Mouse (Mus musculus) spleen, postnatal 4 days (tissue): ENCODE data around the gene Gm11568.
"Not testable (repeated sequence)": the region's sequence is repeated elsewhere in the genome, so short reads cannot be mapped to it uniquely, and the experiment has no call there.

Experiments used
- DNase-seq, 2 experiments: peaks; one replicate each; pipeline ENCODE4 v3.0.0; 2022; ENCODE audit warnings: low spot score in 2 of 2

Gm11568 gene

GRCm38 (mm10) chr11:99857617-99858016 is at the start of gene Gm11568:
Gene Gm11568, plus strand, starts transcription at chr11:99857917.
- DNase-seq, result no peak

GRCm38 (mm10) chr11:99809792-99810191 is 47.9 kb upstream of the Gm11568 start, which contains the start of gene Krtap4-13:
Gene Krtap4-13, minus strand, starts transcription at chr11:99809892.
- not testable (repeated sequence) for DNase-seq

GRCm38 (mm10) chr11:99815566-99815965 is 42.2 kb upstream of the Gm11568 start, which contains the start of gene Gm11564:
Gene Gm11564, minus strand, starts transcription at chr11:99815666.
- not testable (repeated sequence) for DNase-seq

GRCm38 (mm10) chr11:99837966-99838365 is 19.8 kb upstream of the Gm11568 start, which contains the start of gene 2300003K06Rik:
Gene 2300003K06Rik, minus strand, starts transcription at chr11:99838066.
- DNase-seq, result no peak

- no peak for DNase-seq
Observed at GRCm38 (mm10) chr11:99842185-99842584, 15.5 kb upstream of the Gm11568 start.

- no peak for DNase-seq
Observed at GRCm38 (mm10) chr11:99846746-99847145, 11.0 kb upstream of the Gm11568 start.

- DNase-seq, result no peak
Observed at GRCm38 (mm10) chr11:99851508-99851907, 6.2 kb upstream of the Gm11568 start, which contains the start of gene Krtap4-16. Gene Krtap4-16, minus strand, starts transcription at chr11:99851608.

- DNase-seq, result no peak
Observed at GRCm38 (mm10) chr11:99854121-99854520, 3.6 kb upstream of the Gm11568 start.

GRCm38 (mm10) chr11:99858761-99859160 is 1.0 kb downstream of the Gm11568 start:
- DNase-seq, result no peak

GRCm38 (mm10) chr11:99864176-99864575 is 6.5 kb downstream of the Gm11568 start, which contains the start of gene Gm11559:
Gene Gm11559, plus strand, starts transcription at chr11:99864476.
- not testable (repeated sequence) for DNase-seq

- DNase-seq, result not testable (repeated sequence)
Observed at GRCm38 (mm10) chr11:99873089-99873488, 15.4 kb downstream of the Gm11568 start, which contains the start of gene Krtap9-1. Gene Krtap9-1, plus strand, starts transcription at chr11:99873389.

- DNase-seq, result not testable (repeated sequence)
Observed at GRCm38 (mm10) chr11:99878887-99879286, 21.2 kb downstream of the Gm11568 start, which contains the start of gene Gm11567. Gene Gm11567, plus strand, starts transcription at chr11:99879187.

- no peak for DNase-seq
Observed at GRCm38 (mm10) chr11:99907620-99908019, 49.9 kb downstream of the Gm11568 start, which contains the start of gene Krtap31-1. Gene Krtap31-1, plus strand, starts transcription at chr11:99907920.
